Mouse (Mus musculus) hindbrain, embryonic 11.5 days (tissue): ENCODE data around the gene Dennd1a. TPM values are rescaled to one million over a fixed set of nuclear protein-coding genes. Genes with fewer than 3 reads are reported as not detected.

Source experiments
- ATAC-seq: fragments of 200-750 bp; cut with Nextera tagmentation; 2 replicates; pipeline ENCODE4 v1.8.0; 2017; ENCODE audit warnings: mild to moderate bottlenecking, moderate TSS enrichment, moderate library complexity; ENCODE audit not compliant: low FRiP score
- DNase-seq: peaks from one replicate; pipeline ENCODE4 v3.0.0-alpha.2; 2015; ENCODE audit warnings: low spot score
- H3K27ac ChIP-seq: fragments of 300-500 bp; sonication (generic); 2 replicates; pipeline ENCODE4 v1.5.1; 2014; ENCODE audit warnings: mild to moderate bottlenecking, low read depth, low read length
- H3K27me3 ChIP-seq: fragments of 300-500 bp; sonication (generic); 2 replicates; pipeline ENCODE4 v1.6.1; 2014; ENCODE audit warnings: mild to moderate bottlenecking, low read length, moderate library complexity, mixed read lengths; ENCODE audit not compliant: control insufficient read depth, insufficient read depth
- H3K36me3 ChIP-seq: fragments of 300-500 bp; sonication (generic); 2 replicates; pipeline ENCODE4 v1.6.1; 2014; ENCODE audit warnings: mild to moderate bottlenecking, low read length, moderate library complexity, mixed read lengths; ENCODE audit not compliant: control insufficient read depth, insufficient read depth
- H3K4me1 ChIP-seq: fragments of 300-500 bp; sonication (generic); replicated peaks from 2 replicates; pipeline ENCODE4 v1.6.1; 2014; ENCODE audit warnings: low read length, mixed read lengths; ENCODE audit not compliant: control insufficient read depth, insufficient read depth
- H3K4me2 ChIP-seq: fragments of 300-500 bp; sonication (generic); replicated peaks from 2 replicates; pipeline ENCODE4 v1.6.1; 2014; ENCODE audit warnings: mild to moderate bottlenecking, low read depth, low read length
- H3K4me3 ChIP-seq: fragments of 300-500 bp; sonication (generic); 2 replicates; pipeline ENCODE4 v1.5.1; 2014; ENCODE audit warnings: low read depth, low read length
- H3K9ac ChIP-seq: fragments of 300-500 bp; sonication (generic); 2 replicates; pipeline ENCODE4 v1.6.1; 2014; ENCODE audit warnings: low read depth, low read length
- H3K9me3 ChIP-seq: fragments of 300-500 bp; sonication (generic); 2 replicates; pipeline ENCODE4 v1.6.1; 2016; ENCODE audit warnings: low read length; ENCODE audit not compliant: control insufficient read depth
- WGBS: fragments of 180-500 bp; shearing (Covaris S2); extraction: QIAGEN DNeasy Blood & Tissue Kit; methylation state at CpG from one replicate; pipeline ENCODE4 v1.1.7; 2014; 5-methylcytosine and 5-hydroxymethylcytosine counted together
- polyA plus RNA-seq: library from polyadenylated mRNA; unstranded; fragments of >200 nt; fragmentation: Nextera tagmentation; extraction: Ambion mirVana; gene quantifications from 2 replicates; pipeline ENCODE4 v1.2.1, GENCODE M21; 2014

Gene Dennd1a
- polyA plus RNA-seq, 1 experiment from 2014 or later: 11.3 TPM

DNA sequence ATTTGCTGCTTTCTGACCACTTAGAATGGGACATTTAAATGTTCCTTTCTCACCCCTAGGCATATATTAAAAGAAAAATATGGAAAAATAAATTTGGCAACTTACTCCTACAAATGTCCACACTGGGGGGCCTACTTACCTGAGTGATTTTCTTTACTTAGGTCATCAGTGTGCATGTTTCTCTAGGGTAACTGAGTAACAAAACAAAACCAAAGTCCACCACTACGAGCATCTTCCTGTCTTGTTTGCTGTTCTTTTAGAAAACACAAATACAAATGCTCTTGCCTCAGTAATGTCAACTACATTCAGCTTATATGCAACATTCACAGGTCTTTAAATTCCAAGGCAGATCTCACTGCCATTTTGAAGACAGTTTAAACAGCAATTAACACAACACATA lies 298.9 kb downstream of the Dennd1a start:
- H3K4me1 ChIP-seq: no peaks in the 10 kb centered on the region
- no peaks in the 10 kb centered on the region for H3K9me3 ChIP-seq
- ATAC-seq (no peak), DNase-seq (no peak)
- no peak overlapping the region for H3K9ac ChIP-seq
- 91% methylated on average over 1 of the region's 1 CpGs for WGBS
- H3K4me2 ChIP-seq: no peak overlapping the region
- no peaks in the 10 kb centered on the region for H3K36me3 ChIP-seq
- no peak overlapping the region for H3K4me3 ChIP-seq
- H3K27me3 ChIP-seq: no peaks in the 10 kb centered on the region
- no peak overlapping the region for H3K27ac ChIP-seq

DNA sequence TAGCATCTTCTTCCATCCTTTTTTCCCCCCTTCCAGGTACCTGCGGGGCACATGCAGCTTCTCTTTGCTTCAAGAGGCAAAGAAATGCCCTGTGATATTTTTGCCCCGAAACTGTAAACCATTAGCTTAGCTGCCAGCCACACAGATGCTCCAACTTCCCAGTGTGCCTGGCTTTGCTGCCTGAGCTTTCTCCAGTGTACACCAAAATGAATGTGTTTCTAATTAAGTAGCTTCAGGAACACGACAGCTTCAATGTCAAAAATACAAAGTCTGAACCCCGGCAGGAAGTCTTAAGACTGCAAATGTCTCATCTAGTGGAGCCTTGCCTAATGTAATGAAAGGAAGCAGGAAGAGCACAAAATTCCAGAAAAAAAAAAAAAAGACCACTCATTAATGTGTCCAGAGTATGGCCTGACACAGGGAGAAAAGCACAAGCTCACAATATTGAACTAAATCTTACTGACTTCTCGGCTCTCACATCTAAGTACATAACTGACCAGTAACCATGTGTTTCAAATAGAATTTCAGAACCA lies 301.4 kb downstream of the Dennd1a start:
- Histone ChIP-seq H3K36me3 (no peaks in the 10 kb centered on the region), H3K9me3 (no peaks in the 10 kb centered on the region), H3K27me3 (no peaks in the 10 kb centered on the region), H3K27ac (no peak overlapping the region), H3K4me1 (no peaks in the 10 kb centered on the region), H3K4me3 (no peak overlapping the region), H3K4me2 (no peak overlapping the region), H3K9ac (no peak overlapping the region)
- ATAC-seq (no peak), DNase-seq (no peak)
- 65% methylated on average over 5 of the region's 5 CpGs for WGBS

- DNase-seq (no peak), ATAC-seq (no peak)
- no peak overlapping the region for H3K4me3 ChIP-seq
- no peaks in the 10 kb centered on the region for H3K4me1 ChIP-seq
- no peak overlapping the region for H3K27ac ChIP-seq
- H3K9ac ChIP-seq: no peak overlapping the region
- H3K9me3 ChIP-seq: no peaks in the 10 kb centered on the region
- no peaks in the 10 kb centered on the region for H3K27me3 ChIP-seq
- no peaks in the 10 kb centered on the region for H3K36me3 ChIP-seq
- no peak overlapping the region for H3K4me2 ChIP-seq
- 80% methylated on average over 1 of the region's 1 CpGs for WGBS
Measured at GRCm38 (mm10) chr2:37982714-37983113, 304.5 kb downstream of the Dennd1a start.

DNA sequence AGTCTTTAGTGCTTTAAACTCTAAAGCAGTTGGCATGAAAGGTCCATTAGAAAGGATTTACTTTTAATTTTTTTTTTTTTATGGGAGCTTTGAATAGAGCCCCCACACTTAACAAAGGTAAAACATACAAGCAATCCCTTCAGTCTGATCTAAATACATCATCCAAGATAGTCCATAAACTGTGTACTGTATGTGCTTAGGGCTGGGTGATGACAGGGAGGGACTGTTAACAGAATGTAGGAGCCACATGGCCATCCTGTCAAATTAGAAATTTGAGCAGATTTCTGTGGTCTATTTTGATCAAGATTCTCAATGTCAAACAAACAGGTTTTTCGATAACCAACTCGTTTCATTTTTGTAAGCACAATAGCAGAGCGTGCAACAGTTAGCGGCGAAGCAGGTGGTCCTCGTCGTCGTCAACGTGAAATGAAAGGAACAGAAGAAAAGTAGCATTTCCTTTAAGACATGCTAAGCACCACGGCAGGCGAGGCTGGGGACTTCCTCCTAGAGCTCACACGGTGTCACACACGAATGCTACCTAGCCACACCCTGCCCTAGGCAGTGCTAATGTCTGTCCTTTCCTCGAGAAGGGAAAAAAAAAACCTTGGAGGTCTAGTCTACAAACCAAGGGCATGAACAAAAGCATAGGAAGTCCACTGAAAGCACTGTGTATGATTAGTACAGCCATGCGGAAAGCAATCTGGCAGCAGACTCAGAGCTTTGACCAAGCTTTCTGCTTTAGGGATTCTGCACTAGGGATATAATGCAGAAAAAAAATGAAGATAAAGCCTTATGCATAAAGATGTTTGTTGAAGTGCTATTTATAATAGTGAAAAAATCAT lies 305.4 kb downstream of the Dennd1a start:
- no peaks in the 10 kb centered on the region for H3K27me3 ChIP-seq
- H3K9me3 ChIP-seq: no peaks in the 10 kb centered on the region
- H3K36me3 ChIP-seq: no peaks in the 10 kb centered on the region
- 80% methylated on average over 15 of the region's 15 CpGs for WGBS
- no peak overlapping the region for H3K4me2 ChIP-seq
- no peak for ATAC-seq
- no peak overlapping the region for H3K27ac ChIP-seq
- no peaks in the 10 kb centered on the region for H3K4me1 ChIP-seq
- H3K4me3 ChIP-seq: no peak overlapping the region
- DNase-seq: no peak
- H3K9ac ChIP-seq: no peak overlapping the region

GRCm38 (mm10) chr2:37974201-37974600 lies 313.0 kb downstream of the Dennd1a start:
- Histone ChIP-seq H3K9me3 (no peaks in the 10 kb centered on the region), H3K4me1 (no peaks in the 10 kb centered on the region), H3K27ac (no peak overlapping the region), H3K36me3 (no peaks in the 10 kb centered on the region), H3K27me3 (no peaks in the 10 kb centered on the region), H3K4me2 (no peak overlapping the region), H3K9ac (no peak overlapping the region), H3K4me3 (no peak overlapping the region)
- ATAC-seq (no peak), DNase-seq (no peak)
- 68% methylated on average over 3 of the region's 3 CpGs for WGBS

- Histone ChIP-seq H3K27ac (no peak overlapping the region), H3K4me1 (no peaks in the 10 kb centered on the region), H3K4me2 (no peak overlapping the region), H3K9me3 (no peaks in the 10 kb centered on the region), H3K36me3 (no peaks in the 10 kb centered on the region), H3K4me3 (no peak overlapping the region), H3K27me3 (no peaks in the 10 kb centered on the region), H3K9ac (no peak overlapping the region)
- ATAC-seq (no peak), DNase-seq (no peak)
- 63% methylated on average over 6 of the region's 6 CpGs for WGBS
Measured at GRCm38 (mm10) chr2:37972621-37973020, 314.6 kb downstream of the Dennd1a start.

DNA sequence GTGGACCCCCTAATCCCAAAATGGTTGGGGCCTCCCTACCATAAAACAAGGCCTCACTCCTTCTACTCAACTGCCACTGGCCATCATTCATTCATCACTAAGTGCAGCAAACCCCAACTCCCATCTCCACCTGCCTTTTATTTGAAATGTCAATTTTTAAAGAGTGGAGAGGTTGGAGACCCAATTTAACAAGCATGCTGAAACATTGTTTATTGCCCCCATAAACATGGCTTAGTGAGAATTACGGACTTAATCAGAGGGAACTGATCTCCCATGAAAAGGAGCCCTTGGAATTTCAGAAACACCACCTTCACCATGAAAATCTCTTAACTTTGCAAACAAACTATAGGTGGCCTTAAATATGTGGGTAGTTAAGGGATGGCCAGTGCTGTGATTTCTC lies 315.5 kb downstream of the Dennd1a start:
- 90% methylated on average over 1 of the region's 1 CpGs for WGBS

GRCm38 (mm10) chr2:37969713-37970485 lies 317.3 kb downstream of the Dennd1a start:
- Histone ChIP-seq H3K4me3 (no peak overlapping the region), H3K4me1 (no peaks in the 10 kb centered on the region), H3K36me3 (no peaks in the 10 kb centered on the region), H3K4me2 (no peak overlapping the region), H3K9ac (no peak overlapping the region), H3K27ac (0 out of 2 replicates have a peak overlapping the region, but pooled peaks have one; percentile 18), H3K27me3 (no peaks in the 10 kb centered on the region), H3K9me3 (no peaks in the 10 kb centered on the region)
- ATAC-seq: 0 out of 2 replicates have a peak, but pooled peaks have one; percentile 38
- 46% methylated on average over 5 of the region's 5 CpGs for WGBS
- DNase-seq: peak; percentile 31

More for the DNA sequence above, 315.5 kb downstream of the Dennd1a start:
- ATAC-seq (no peak), DNase-seq (no peak)
- no peaks in the 10 kb centered on the region for H3K9me3 ChIP-seq
- no peaks in the 10 kb centered on the region for H3K4me1 ChIP-seq
- no peak overlapping the region for H3K27ac ChIP-seq
- H3K4me2 ChIP-seq: no peak overlapping the region
- no peaks in the 10 kb centered on the region for H3K27me3 ChIP-seq
- no peak overlapping the region for H3K4me3 ChIP-seq
- H3K36me3 ChIP-seq: no peaks in the 10 kb centered on the region
- H3K9ac ChIP-seq: no peak overlapping the region
